Mouse (Mus musculus) forebrain, embryonic 11.5 days (tissue): ENCODE data around the gene Sash1. TPM values are rescaled to one million over a fixed set of nuclear protein-coding genes. Genes with fewer than 3 reads are reported as not detected.

Experiments
- ATAC-seq: fragments of 200-750 bp; cut with Nextera tagmentation; replicated peaks from 2 replicates; pipeline ENCODE4 v1.8.0; 2017; ENCODE audit warnings: moderate TSS enrichment; ENCODE audit not compliant: low FRiP score
- DNase-seq: peaks from one replicate; pipeline ENCODE4 v3.0.0-alpha.2; 2017; ENCODE audit warnings: low spot score
- H3K27ac ChIP-seq: fragments of 300-500 bp; sonication (generic); 2 replicates; pipeline ENCODE4 v1.5.1; 2014; ENCODE audit warnings: low read depth, low read length
- H3K27me3 ChIP-seq: fragments of 300-500 bp; sonication (generic); 2 replicates; pipeline ENCODE4 v1.6.1; 2014; ENCODE audit warnings: mild to moderate bottlenecking, low read length, mixed read lengths; ENCODE audit not compliant: control insufficient read depth, insufficient read depth
- H3K36me3 ChIP-seq: fragments of 300-500 bp; sonication (generic); 2 replicates; pipeline ENCODE4 v1.6.1; 2014; ENCODE audit warnings: mild to moderate bottlenecking, low read length, moderate library complexity, mixed read lengths; ENCODE audit not compliant: control insufficient read depth, insufficient read depth
- H3K4me1 ChIP-seq: fragments of 300-500 bp; sonication (generic); replicated peaks from 2 replicates; pipeline ENCODE4 v1.6.1; 2014; ENCODE audit warnings: low read length, mixed read lengths; ENCODE audit not compliant: control insufficient read depth, insufficient read depth
- H3K4me2 ChIP-seq: fragments of 300-500 bp; sonication (generic); 2 replicates; pipeline ENCODE4 v1.6.1; 2014; ENCODE audit warnings: low read depth, mild to moderate bottlenecking, low read length, moderate library complexity, mixed read lengths; ENCODE audit not compliant: severe bottlenecking
- H3K4me3 ChIP-seq: fragments of 300-500 bp; sonication (generic); 2 replicates; pipeline ENCODE4 v1.5.1; 2014; ENCODE audit warnings: low read depth, low read length
- H3K9ac ChIP-seq: fragments of 300-500 bp; sonication (generic); 2 replicates; pipeline ENCODE4 v1.6.1; 2014; ENCODE audit warnings: low read length
- H3K9me3 ChIP-seq: fragments of 300-500 bp; sonication (generic); 2 replicates; pipeline ENCODE4 v1.6.1; 2016; ENCODE audit warnings: low read length, mixed read lengths; ENCODE audit not compliant: control insufficient read depth
- WGBS: fragments of 180-500 bp; shearing (Covaris S2); extraction: QIAGEN DNeasy Blood & Tissue Kit; methylation state at CpG from one replicate; pipeline ENCODE4 v1.1.7; 2014; 5-methylcytosine and 5-hydroxymethylcytosine counted together
- polyA plus RNA-seq: library from polyadenylated mRNA; unstranded; fragments of >200 nt; fragmentation: Nextera tagmentation; extraction: Ambion mirVana; gene quantifications from 2 replicates; pipeline ENCODE4 v1.2.1, GENCODE M21; 2014

The Sash1 gene
- polyA plus RNA-seq: 2.2 and 4.5 TPM in 2 replicates

GRCm38 (mm10) chr10:8885630-8886527 lies at the start of gene Sash1:
TSS of gene Sash1 (minus strand) at chr10:8886070.
- Histone ChIP-seq H3K27ac (peak within 1 kb of the TSS; percentile 95), H3K27me3 (no peaks in the 10 kb centered on the region), H3K4me2 (peak within 1 kb of the TSS; percentile 69), H3K36me3 (no peaks in the 10 kb centered on the region), H3K9ac (peak within 1 kb of the TSS; percentile 75), H3K4me1 (peaks cover 7% of the 10 kb centered on the region; the same call in 1 of the 2 replicates), H3K9me3 (no peaks in the 10 kb centered on the region), H3K4me3 (peak within 1 kb of the TSS; percentile 66)
- under 1% methylated on average over 76 of the region's 80 CpGs for WGBS
- DNase-seq (peak; percentile 94), ATAC-seq (peak; percentile 94)

- H3K9ac ChIP-seq: no peak overlapping the region
- no peak overlapping the region for H3K4me2 ChIP-seq
- no peaks in the 10 kb centered on the region for H3K9me3 ChIP-seq
- DNase-seq (no peak), ATAC-seq (no peak)
- no peaks in the 10 kb centered on the region for H3K36me3 ChIP-seq
- H3K4me3 ChIP-seq: no peak overlapping the region
- no peaks in the 10 kb centered on the region for H3K27me3 ChIP-seq
- H3K27ac ChIP-seq: no peak overlapping the region
- H3K4me1 ChIP-seq: no peaks in the 10 kb centered on the region
- WGBS: 82% methylated on average over 4 of the region's 4 CpGs
Observed at GRCm38 (mm10) chr10:8935601-8936000, 49.7 kb upstream of the Sash1 start.

- Histone ChIP-seq H3K36me3 (no peaks in the 10 kb centered on the region), H3K27ac (no peak overlapping the region), H3K9ac (no peak overlapping the region), H3K4me3 (no peak overlapping the region), H3K4me2 (no peak overlapping the region), H3K27me3 (no peaks in the 10 kb centered on the region), H3K4me1 (no peaks in the 10 kb centered on the region), H3K9me3 (no peaks in the 10 kb centered on the region)
- WGBS: 92% methylated on average over 10 of the region's 10 CpGs
- no peak for ATAC-seq
- DNase-seq: no peak
Observed at GRCm38 (mm10) chr10:8933451-8934372, 47.8 kb upstream of the Sash1 start.

GRCm38 (mm10) chr10:8931548-8932240 lies 45.8 kb upstream of the Sash1 start:
- H3K9me3 ChIP-seq: no peaks in the 10 kb centered on the region
- no peaks in the 10 kb centered on the region for H3K36me3 ChIP-seq
- H3K4me3 ChIP-seq: no peak overlapping the region
- WGBS: 89% methylated on average over 8 of the region's 8 CpGs
- H3K4me1 ChIP-seq: no peaks in the 10 kb centered on the region
- H3K4me2 ChIP-seq: no peak overlapping the region
- no peak overlapping the region for H3K9ac ChIP-seq
- ATAC-seq (no peak), DNase-seq (no peak)
- H3K27ac ChIP-seq: no peak overlapping the region
- no peaks in the 10 kb centered on the region for H3K27me3 ChIP-seq

GRCm38 (mm10) chr10:8930672-8931071 lies 44.8 kb upstream of the Sash1 start:
- DNase-seq: no peak
- ATAC-seq: no peak
- Histone ChIP-seq H3K9ac (no peak overlapping the region), H3K27ac (no peak overlapping the region), H3K27me3 (no peaks in the 10 kb centered on the region), H3K9me3 (no peaks in the 10 kb centered on the region), H3K4me2 (no peak overlapping the region), H3K4me3 (no peak overlapping the region), H3K4me1 (no peaks in the 10 kb centered on the region), H3K36me3 (no peaks in the 10 kb centered on the region)

GRCm38 (mm10) chr10:8928775-8929647 lies 43.1 kb upstream of the Sash1 start:
- H3K9ac ChIP-seq: no peak overlapping the region
- no peak overlapping the region for H3K4me2 ChIP-seq
- no peak overlapping the region for H3K4me3 ChIP-seq
- H3K27ac ChIP-seq: no peak overlapping the region
- H3K36me3 ChIP-seq: no peaks in the 10 kb centered on the region
- no peaks in the 10 kb centered on the region for H3K27me3 ChIP-seq
- no peaks in the 10 kb centered on the region for H3K4me1 ChIP-seq
- no peaks in the 10 kb centered on the region for H3K9me3 ChIP-seq
- no peak for DNase-seq
- WGBS: 56% methylated on average over 10 of the region's 10 CpGs
- ATAC-seq: no peak

GRCm38 (mm10) chr10:8928261-8928660 lies 42.4 kb upstream of the Sash1 start:
- no peak overlapping the region for H3K4me3 ChIP-seq
- no peak overlapping the region for H3K4me2 ChIP-seq
- no peaks in the 10 kb centered on the region for H3K4me1 ChIP-seq
- DNase-seq (no peak), ATAC-seq (no peak)
- H3K9ac ChIP-seq: no peak overlapping the region
- H3K36me3 ChIP-seq: no peaks in the 10 kb centered on the region
- H3K27me3 ChIP-seq: no peaks in the 10 kb centered on the region
- H3K9me3 ChIP-seq: no peaks in the 10 kb centered on the region
- H3K27ac ChIP-seq: no peak overlapping the region
